Mouse (Mus musculus) ES-CJ7 (cell line): ENCODE results near the gene Stk4.

Source experiments
- DNase-seq: peaks from one replicate; pipeline ENCODE4 v3.0.0; 2011; ENCODE audit warnings: low read depth, low spot score

Stk4 gene

DNA sequence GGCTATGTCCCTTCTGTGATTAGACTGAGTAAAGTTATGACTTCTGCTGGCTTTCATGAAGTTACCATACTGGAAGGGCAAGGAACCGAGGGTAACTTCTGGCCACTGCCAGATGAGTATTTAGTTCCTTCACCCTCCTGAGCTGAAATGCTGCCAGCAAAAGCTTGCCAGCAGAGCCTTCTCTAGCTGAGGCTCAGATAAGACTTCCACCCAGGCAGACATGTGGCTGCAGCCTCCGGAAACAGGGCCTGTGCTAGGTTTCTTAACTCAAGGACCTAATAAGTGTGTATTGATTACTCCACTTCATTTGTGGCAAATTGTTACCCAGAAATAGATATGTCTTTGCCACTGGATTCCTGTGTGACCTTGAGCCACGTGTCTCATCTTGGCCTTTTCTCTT, 103.3 kb downstream of the Stk4 start:
- DNase-seq = no peak

DNA sequence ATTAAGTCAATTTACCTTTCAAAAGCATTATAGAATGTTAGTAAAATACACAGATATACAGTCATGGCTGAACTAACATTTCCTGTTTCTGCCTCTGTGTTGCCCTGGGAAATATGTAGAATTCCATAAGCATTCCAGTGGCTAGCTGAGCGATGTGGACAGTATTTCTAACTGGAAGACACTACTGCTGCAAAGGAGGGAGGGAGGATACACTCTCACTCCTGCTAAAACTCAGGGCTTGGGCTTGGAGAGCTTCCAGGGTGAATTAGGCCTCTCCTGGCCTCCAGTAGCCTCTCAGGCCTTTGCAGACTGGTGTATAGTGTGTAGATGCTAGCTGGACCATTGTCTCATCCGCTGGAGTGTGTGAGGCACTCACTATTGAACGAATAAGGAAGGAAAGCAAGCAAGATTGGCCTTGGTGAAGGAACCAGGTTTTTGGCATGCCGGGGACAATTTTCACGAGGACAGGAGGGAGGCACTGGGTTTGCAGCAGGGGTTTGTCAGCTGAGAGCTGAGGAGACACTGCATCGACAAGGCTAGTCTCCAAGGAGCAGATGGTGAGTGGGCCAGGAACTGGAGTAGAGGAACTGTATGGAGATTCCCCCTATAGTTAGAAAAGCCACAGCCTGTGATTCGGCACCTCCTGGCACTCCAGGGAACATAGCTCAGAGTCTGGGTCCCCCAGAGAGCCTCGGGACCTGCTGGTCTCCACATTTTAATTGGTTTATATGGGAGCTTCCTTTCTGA, 104.7 kb downstream of the Stk4 start:
- no peak for DNase-seq

DNA sequence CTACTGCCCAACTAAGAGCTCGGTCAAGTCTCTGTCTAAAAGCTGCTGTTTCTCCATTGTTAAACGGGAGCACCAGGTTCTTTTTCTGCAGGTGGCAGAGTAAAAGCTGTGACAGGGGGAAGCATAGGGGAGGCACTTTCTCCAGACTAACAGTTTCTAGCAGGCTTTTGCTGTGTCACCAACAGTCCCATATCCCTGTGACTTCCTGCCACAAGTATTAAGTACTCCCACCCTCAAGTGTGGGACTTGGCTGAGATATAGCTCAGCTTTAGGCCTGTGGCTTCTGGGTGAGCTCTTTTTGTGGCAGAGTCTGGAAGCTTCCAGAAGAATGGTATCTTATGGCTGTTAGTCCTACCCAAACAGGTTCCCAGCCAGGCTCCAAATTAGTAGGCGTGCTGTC, 105.7 kb downstream of the Stk4 start:
- no peak for DNase-seq

DNA sequence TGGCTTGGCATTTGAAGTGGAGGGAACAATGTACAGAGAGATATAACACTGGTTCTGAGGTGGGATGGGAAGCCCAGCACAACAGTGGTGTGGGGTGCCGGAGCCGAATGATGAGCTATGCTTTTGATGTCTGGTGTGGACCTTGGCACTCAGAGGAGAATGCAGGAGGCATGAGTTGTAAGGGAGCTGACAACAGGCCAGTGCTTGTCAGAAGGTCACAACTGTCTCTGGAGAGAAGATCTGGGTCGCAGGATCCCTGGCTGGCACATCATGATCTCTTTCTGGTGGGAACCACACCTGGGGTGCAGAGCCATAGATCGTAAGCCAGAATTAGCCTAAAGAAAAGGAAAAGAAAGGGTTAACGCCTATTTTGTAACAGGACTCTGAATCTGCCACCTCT, 107.7 kb downstream of the Stk4 start:
- DNase-seq = no peak

DNA sequence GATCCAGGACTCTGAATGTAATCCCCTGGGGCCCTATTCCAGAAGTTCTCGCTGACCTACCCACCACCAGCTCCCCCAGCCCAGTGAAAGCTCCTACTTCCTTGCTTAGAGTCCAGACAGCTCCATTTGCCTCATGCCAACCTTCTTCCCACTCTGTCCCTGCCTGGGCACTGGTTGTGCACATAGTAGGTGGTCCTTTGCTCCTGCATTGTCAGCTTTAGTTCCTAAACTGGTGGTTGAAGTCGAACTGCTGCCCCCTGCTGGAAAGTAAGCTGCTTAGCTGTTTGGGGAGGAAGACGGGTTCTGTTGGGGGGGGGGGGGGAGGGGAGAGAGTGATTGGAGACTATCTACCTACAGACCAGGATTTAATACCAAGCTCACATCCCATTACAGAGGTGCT, 110.0 kb downstream of the Stk4 start:
- peak; percentile 45 for DNase-seq

DNA sequence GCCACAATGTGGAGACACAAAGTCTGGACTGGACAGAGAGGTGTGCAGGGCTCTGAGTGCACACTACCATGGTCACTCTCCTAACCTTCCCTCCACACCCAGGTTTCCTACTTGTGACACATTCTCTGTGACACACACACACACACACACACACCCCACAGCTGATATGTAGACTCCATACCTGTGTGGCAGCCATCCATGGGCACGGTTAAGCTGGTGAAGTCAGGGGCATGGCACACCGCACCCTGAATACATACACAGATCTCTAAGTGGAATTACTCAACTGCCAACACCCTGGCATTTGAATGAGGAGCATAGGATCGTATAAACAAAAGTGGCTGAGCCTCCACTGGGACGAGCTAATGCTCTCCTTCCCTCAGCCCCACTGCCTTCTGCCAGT, 110.6 kb downstream of the Stk4 start:
- no peak for DNase-seq

DNA sequence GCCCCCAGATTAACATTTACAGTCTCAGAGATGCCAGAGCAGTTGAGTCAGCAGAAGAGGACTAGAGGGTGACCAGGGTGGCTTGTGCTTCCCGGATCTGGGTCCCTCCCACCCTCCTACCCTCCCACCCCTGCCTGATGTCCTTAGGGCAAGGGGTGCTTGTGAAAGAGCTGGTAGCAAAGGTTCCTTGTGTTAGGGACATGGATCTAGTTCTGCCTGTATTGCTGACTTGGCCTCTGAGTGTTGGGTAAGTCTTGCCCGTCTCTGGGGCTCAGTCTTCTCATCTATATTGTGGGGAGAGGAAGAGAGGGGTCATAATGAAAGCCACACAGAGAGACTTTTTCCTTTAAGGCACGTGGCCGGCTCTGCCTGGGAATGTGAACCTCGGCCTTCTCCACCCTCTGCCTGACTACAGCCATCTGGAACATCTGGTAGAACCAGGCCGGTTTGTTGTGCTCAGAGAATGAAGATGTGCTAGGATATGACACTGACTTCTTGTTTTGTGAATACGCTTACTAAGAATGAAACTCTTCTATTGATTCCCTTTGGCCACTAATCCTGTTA, 112.7 kb downstream of the Stk4 start, which contains the start of gene Wfdc5:
TSS of gene Wfdc5 (minus strand) at position 51 of the 564 bp plus-strand sequence.
- DNase-seq = no peak

DNA sequence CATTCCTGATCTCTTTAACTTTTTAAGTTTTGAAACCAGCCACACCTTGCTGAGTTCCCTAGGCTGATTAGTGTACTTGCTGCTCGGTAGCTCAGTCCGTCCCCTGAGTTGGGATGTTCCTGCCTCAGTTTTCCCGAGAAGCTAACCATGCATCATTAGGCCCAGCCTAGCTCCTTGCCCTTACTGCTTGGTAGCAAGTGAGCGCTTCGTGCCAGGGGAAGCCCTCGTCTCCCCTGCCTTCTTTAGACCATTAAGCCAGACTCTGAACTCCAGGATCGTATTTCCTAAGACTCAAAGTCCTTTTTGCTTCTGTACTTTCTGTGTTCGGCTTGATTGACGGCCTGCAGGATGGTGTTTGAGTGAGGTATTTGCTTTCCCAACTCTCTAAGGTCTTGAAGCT, 113.2 kb downstream of the Stk4 start:
- DNase-seq = no peak

DNA sequence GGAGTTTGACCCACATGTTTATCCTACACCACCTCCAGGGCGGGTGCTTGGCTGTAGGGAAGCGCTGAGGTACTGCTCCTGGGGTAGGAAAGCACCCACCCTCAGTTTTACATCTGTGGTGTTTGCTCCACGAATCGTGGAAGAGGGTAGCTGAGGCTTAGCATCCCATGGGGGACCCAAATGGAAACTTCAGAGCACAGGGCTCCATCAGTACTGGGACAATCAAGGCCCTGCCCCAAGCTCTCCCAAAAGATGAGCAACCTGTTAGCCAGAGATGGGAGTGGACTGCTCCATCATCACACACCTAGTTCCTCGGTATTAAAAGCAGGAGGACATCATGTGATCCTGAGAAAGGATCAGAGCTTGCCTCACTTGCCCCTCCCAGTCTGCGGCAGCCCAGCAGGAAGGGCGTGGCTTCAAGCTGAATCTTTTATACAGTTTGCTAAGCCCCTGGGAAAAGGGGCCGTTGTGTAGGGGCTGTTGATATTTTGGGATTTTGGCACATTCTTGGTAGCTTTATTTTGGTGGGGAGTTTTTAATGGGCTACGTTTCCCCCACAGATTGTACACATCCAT, 114.1 kb downstream of the Stk4 start:
- DNase-seq = peak; percentile 22

DNA sequence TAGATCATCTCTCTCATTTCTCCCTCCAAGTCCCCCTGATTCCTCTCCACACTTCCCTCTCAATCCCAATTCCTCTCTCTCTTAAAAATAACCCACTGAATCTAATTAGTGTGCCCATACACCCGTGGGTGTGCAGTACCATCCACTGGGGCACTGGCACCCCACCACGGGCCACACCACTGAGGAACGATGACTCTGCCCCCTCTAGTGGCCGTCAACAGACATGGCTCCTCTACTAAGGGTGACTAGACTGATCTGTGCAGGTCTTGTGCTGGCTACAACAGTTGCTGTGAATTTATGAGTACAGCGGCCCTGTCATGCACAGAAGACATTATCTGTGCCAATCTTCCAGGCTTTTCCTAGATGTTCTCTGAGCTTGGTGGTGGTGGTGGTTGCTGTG, 118.6 kb downstream of the Stk4 start:
- DNase-seq = peak; percentile 12

DNA sequence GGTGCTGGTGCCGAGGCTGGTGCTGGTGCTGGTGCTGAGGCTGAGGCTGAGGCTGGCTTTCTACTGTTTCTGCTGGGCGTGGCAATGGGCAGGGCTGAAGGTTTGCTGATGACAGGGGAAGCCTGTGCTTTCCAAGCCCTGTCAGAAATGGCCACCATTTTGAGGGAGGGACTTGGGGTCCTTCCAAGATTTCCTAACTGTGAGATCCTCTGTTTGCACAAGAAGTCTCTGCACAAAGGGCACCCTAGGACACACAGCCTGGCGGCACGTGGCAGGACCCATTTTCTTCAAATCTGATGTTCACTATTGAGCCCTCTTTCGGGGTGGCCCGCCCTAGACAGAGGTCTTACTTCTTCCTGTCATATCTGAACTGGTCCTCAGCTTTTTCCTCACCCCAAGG, 120.5 kb downstream of the Stk4 start, which contains the start of gene Wfdc12:
TSS of gene Wfdc12 (minus strand) at position 33 of the 400 bp plus-strand sequence.
- DNase-seq = no peak

DNA sequence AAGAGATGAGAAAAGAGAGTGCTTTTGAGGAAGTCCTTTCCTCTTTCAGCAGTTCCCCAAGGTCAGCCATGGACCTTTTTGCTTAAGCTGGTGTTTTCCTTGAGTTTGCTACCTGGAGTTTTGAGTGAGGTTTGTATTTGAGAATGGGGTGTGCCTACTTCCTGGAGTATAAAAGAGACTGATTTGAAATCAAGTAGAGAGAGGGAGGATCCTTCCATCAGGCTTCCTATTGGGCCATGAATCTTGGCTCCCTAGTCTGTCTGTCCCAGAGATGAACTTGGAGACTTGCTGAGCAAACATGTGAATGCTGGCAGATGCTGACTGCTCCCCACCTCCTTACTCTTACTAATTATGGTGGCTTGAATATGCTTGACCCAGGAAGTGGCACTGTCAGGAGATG, 122.2 kb downstream of the Stk4 start:
- no peak for DNase-seq

DNA sequence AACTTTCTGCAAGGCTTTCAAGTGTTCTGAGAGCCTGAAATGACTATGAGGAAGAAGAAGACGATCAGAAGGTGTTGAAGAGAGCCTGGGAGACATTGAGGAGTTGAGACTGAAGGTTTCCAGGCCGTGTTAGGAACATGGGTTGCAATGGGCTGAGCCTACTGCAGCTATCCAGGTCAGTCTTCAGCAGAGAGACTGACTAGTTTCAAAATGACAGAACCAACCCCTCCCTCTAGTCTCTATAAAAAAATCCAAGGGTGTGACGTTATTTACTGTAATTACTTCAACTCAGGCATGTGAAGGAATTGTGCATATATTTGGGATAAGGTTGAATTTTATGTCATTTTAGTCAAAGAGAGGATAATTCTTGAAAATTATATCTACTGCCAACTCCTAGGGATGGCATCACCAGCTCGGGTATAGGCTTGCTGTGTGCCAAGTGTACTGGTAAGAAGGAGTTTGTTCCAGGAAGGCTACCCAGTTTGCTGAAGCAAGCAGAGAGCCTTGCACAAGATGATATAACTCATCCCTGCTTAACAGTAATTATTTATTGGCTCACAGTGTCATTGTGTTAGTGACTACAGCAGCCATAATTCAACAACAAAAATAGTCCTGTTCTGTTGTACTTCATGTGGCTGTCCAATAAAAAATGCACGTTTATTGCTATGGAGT, 125.0 kb downstream of the Stk4 start:
- DNase-seq = no peak

DNA sequence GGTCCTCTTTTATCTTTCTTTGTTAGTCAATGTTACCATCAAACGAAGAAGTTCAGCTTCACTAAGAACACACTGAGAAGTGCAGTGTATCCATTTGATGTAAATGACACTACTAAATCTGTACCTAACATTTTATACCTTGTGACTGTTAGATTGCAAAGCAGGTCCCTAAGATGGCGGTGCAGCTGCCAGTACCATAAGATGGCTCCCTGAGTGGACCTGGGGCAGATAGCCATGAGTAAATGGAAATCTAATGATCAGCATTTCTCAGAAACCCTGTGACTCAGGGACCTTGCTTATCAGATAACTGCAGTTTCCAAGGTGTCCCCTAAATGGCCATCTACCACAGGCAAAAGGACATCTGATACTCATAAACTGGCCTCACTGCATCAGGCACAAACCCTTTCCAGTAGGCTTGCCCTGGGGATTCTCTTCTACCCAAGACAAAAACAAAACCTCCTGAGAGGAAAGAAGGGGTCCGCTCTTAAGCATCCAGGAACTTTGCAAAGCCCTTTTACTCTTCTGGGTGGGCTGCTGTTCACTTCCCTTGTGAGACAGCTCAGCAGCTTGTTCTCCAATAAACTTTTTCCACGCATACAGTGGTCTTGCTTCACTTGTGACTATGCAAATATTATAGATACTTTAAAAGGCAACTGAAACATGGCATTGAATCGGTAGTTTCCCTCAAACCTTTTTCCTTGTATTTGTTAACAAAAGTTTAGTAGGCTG, 126.0 kb downstream of the Stk4 start:
- no peak for DNase-seq

DNA sequence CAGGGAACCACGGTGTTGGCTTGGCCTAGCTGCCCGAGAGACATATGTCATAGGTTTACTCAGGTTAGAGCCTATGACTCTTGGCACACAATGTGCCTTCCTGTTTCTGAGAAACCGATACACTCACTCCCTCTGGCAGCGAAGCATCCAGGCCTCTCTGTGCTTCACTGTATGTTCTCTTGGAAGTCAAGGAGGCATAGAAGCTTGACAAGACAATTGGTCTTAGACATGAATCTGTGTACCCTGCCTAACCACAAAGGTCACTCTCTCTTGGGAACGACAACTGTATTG, 126.5 kb downstream of the Stk4 start:
- no peak for DNase-seq

DNA sequence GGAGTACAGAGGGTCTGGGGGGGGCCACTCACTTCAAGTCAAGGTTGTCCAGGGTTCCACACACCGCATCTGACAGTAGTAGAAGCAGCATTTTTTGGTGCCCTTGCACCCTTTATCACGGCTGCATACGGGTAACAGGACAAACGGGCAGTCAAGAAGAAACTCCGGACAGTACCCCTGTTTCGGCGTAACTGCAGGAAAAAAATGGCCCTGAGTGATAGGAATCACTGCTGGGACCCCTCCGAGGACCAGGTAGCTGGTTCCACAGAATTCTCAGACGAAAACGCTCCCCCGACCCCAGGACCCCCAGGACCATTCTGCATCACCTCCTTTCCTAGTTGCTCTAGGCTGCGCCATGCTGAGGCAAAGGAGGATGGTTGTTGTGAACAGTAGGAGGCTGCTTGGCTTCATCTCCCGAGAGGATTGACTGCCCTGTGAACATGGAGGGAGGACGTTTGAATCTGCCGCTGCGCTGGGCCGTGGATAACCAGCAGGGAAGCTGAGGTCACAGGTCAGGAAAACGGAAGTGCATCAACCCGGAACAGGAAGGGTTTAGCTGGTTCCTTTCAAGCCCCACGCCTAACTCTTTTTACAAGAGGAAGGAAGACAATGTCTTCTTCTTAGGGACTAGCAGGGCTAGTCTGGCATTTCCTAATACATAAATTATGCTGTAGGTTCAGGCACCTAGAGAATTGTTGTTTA, 129.7 kb downstream of the Stk4 start, which contains the start of gene Wfdc15a:
TSS of gene Wfdc15a (minus strand) at position 505 of the 702 bp plus-strand sequence.
- no peak for DNase-seq
